Mouse (Mus musculus) hindbrain, embryonic 13.5 days (tissue): ENCODE measurements around the gene Cpeb2. TPM values are rescaled to one million over a fixed set of nuclear protein-coding genes. Genes with fewer than 3 reads are reported as not detected.

Source experiments
- ATAC-seq: fragments of 200-750 bp; cut with Nextera tagmentation; 2 replicates; pipeline ENCODE4 v1.8.0; 2017; ENCODE audit warnings: moderate TSS enrichment; ENCODE audit not compliant: low FRiP score
- H3K27ac ChIP-seq: fragments of 300-500 bp; sonication (generic); 2 replicates; pipeline ENCODE4 v1.5.1; 2015; ENCODE audit warnings: inconsistent platforms, mild to moderate bottlenecking, moderate library complexity
- H3K27me3 ChIP-seq: fragments of 300-500 bp; sonication (generic); 2 replicates; pipeline ENCODE4 v1.6.1; 2015; ENCODE audit warnings: mild to moderate bottlenecking, inconsistent platforms
- H3K36me3 ChIP-seq: fragments of 300-500 bp; sonication (generic); 2 replicates; pipeline ENCODE4 v1.6.1; 2015; ENCODE audit warnings: mild to moderate bottlenecking, inconsistent platforms
- H3K4me1 ChIP-seq: fragments of 300-500 bp; sonication (generic); replicated peaks from 2 replicates; pipeline ENCODE4 v1.6.1; 2015; ENCODE audit warnings: inconsistent platforms
- H3K4me2 ChIP-seq: fragments of 300-500 bp; sonication (generic); 2 replicates; pipeline ENCODE4 v1.6.1; 2015; ENCODE audit warnings: inconsistent platforms, mild to moderate bottlenecking, moderate library complexity
- H3K4me3 ChIP-seq: fragments of 300-500 bp; sonication (generic); 2 replicates; pipeline ENCODE4 v1.5.1; 2015; ENCODE audit warnings: mild to moderate bottlenecking, inconsistent platforms
- H3K9ac ChIP-seq: fragments of 300-500 bp; sonication (generic); 2 replicates; pipeline ENCODE4 v1.6.1; 2015; ENCODE audit warnings: mild to moderate bottlenecking, inconsistent platforms
- H3K9me3 ChIP-seq: fragments of 300-500 bp; sonication (generic); 2 replicates; pipeline ENCODE4 v1.6.1; 2016; ENCODE audit warnings: inconsistent platforms
- WGBS: fragments of 180-500 bp; shearing (Covaris S2); methylation state at CpG from one replicate; pipeline ENCODE4 v1.1.7; 2015; 5-methylcytosine and 5-hydroxymethylcytosine counted together
- polyA plus RNA-seq: library from polyadenylated mRNA; unstranded; fragments of >200 nt; fragmentation: Nextera tagmentation; extraction: Ambion mirVana; gene quantifications from 2 replicates; pipeline ENCODE4 v1.2.1, GENCODE M21; 2015

Cpeb2 gene
- polyA plus RNA-seq, 1 experiment from 2014 or later = 14.2 TPM

GRCm38 (mm10) chr5:43246236-43246635, 13.3 kb downstream of the Cpeb2 start:
- peaks cover 32% of the 10 kb centered on the region for H3K36me3 ChIP-seq
- H3K9me3 ChIP-seq = no peaks in the 10 kb centered on the region
- peaks cover 27% of the 10 kb centered on the region for H3K4me1 ChIP-seq
- H3K9ac ChIP-seq = no peak overlapping the region
- ATAC-seq = no peak
- no peak overlapping the region for H3K4me2 ChIP-seq
- H3K27ac ChIP-seq = no peak overlapping the region
- no peaks in the 10 kb centered on the region for H3K27me3 ChIP-seq
- no peak overlapping the region for H3K4me3 ChIP-seq
- WGBS = 83% methylated on average over 8 of the region's 8 CpGs

- H3K36me3 ChIP-seq = peaks cover 37% of the 10 kb centered on the region
- WGBS = 81% methylated on average over 6 of the region's 6 CpGs
- H3K27me3 ChIP-seq = no peaks in the 10 kb centered on the region
- H3K4me2 ChIP-seq = no peak overlapping the region
- H3K9ac ChIP-seq = no peak overlapping the region
- ATAC-seq = peak; percentile 17; the same call in 1 of the 2 replicates
- H3K9me3 ChIP-seq = no peaks in the 10 kb centered on the region
- H3K4me3 ChIP-seq = no peak overlapping the region
- no peak overlapping the region for H3K27ac ChIP-seq
- peaks cover 23% of the 10 kb centered on the region for H3K4me1 ChIP-seq
These were observed 14.0 kb downstream of the Cpeb2 start for GRCm38 (mm10) chr5:43246954-43247353.

- H3K9ac ChIP-seq = no peak overlapping the region
- no peak overlapping the region for H3K4me3 ChIP-seq
- H3K4me2 ChIP-seq = no peak overlapping the region
- peak; percentile 59; the same call in 1 of the 2 replicates for ATAC-seq
- no peaks in the 10 kb centered on the region for H3K27me3 ChIP-seq
- H3K9me3 ChIP-seq = no peaks in the 10 kb centered on the region
- peaks cover 43% of the 10 kb centered on the region for H3K36me3 ChIP-seq
- no peak overlapping the region for H3K27ac ChIP-seq
- WGBS = 40% methylated on average over 3 of the region's 3 CpGs
- H3K4me1 ChIP-seq = peaks cover 19% of the 10 kb centered on the region
These were observed 15.0 kb downstream of the Cpeb2 start for GRCm38 (mm10) chr5:43248001-43248430.

- WGBS = 86% methylated on average over 2 of the region's 2 CpGs
- Histone ChIP-seq H3K27ac (no peak overlapping the region), H3K4me3 (no peak overlapping the region), H3K36me3 (peaks cover 12% of the 10 kb centered on the region), H3K4me2 (no peak overlapping the region), H3K9me3 (no peaks in the 10 kb centered on the region), H3K9ac (no peak overlapping the region), H3K27me3 (no peaks in the 10 kb centered on the region), H3K4me1 (peaks cover 7% of the 10 kb centered on the region; the same call in 1 of the 2 replicates)
- no peak for ATAC-seq
These were observed 24.5 kb downstream of the Cpeb2 start for GRCm38 (mm10) chr5:43257490-43257889.

GRCm38 (mm10) chr5:43258472-43259142, 25.6 kb downstream of the Cpeb2 start:
- no peaks in the 10 kb centered on the region for H3K9me3 ChIP-seq
- no peak overlapping the region for H3K4me2 ChIP-seq
- ATAC-seq = no peak
- H3K9ac ChIP-seq = no peak overlapping the region
- H3K4me1 ChIP-seq = peaks cover 7% of the 10 kb centered on the region; the same call in 1 of the 2 replicates
- H3K27me3 ChIP-seq = no peaks in the 10 kb centered on the region
- 91% methylated on average over 3 of the region's 3 CpGs for WGBS
- H3K4me3 ChIP-seq = no peak overlapping the region
- peaks cover 10% of the 10 kb centered on the region; the same call in 1 of the 2 replicates for H3K36me3 ChIP-seq
- no peak overlapping the region for H3K27ac ChIP-seq

GRCm38 (mm10) chr5:43261814-43262213, 28.8 kb downstream of the Cpeb2 start:
- 62% methylated on average over 6 of the region's 6 CpGs for WGBS

GRCm38 (mm10) chr5:43263951-43264350, 31.0 kb downstream of the Cpeb2 start:
- no peak for ATAC-seq
- H3K4me1 ChIP-seq = 0 out of 2 replicates have a peak, but pooled peaks cover 4% of the 10 kb centered on the region

More at GRCm38 (mm10) chr5:43261814-43262213, 28.8 kb downstream of the Cpeb2 start:
- peaks cover 7% of the 10 kb centered on the region; the same call in 1 of the 2 replicates for H3K4me1 ChIP-seq
- H3K27me3 ChIP-seq = no peaks in the 10 kb centered on the region
- ATAC-seq = no peak
- H3K9ac ChIP-seq = no peak overlapping the region
- no peak overlapping the region for H3K27ac ChIP-seq
- H3K4me2 ChIP-seq = no peak overlapping the region
- H3K4me3 ChIP-seq = no peak overlapping the region
- peaks cover 10% of the 10 kb centered on the region; the same call in 1 of the 2 replicates for H3K36me3 ChIP-seq
- no peaks in the 10 kb centered on the region for H3K9me3 ChIP-seq

GRCm38 (mm10) chr5:43264696-43265095, 31.7 kb downstream of the Cpeb2 start:
- no peaks in the 10 kb centered on the region for H3K9me3 ChIP-seq
- 0 out of 2 replicates have a peak, but pooled peaks cover 4% of the 10 kb centered on the region for H3K4me1 ChIP-seq
- WGBS = 92% methylated on average over 2 of the region's 2 CpGs
- H3K4me3 ChIP-seq = no peak overlapping the region
- peaks cover 12% of the 10 kb centered on the region for H3K36me3 ChIP-seq
- no peak for ATAC-seq
- H3K4me2 ChIP-seq = no peak overlapping the region
- no peak overlapping the region for H3K9ac ChIP-seq
- H3K27ac ChIP-seq = no peak overlapping the region
- H3K27me3 ChIP-seq = no peaks in the 10 kb centered on the region

More at GRCm38 (mm10) chr5:43263951-43264350, 31.0 kb downstream of the Cpeb2 start:
- WGBS = 81% methylated on average over 4 of the region's 4 CpGs
- H3K4me3 ChIP-seq = no peak overlapping the region
- no peaks in the 10 kb centered on the region for H3K9me3 ChIP-seq
- no peak overlapping the region for H3K4me2 ChIP-seq
- H3K9ac ChIP-seq = no peak overlapping the region
- H3K36me3 ChIP-seq = peaks cover 7% of the 10 kb centered on the region; the same call in 1 of the 2 replicates
- H3K27me3 ChIP-seq = no peaks in the 10 kb centered on the region
- no peak overlapping the region for H3K27ac ChIP-seq

GRCm38 (mm10) chr5:43277982-43278381, 45.0 kb downstream of the Cpeb2 start:
- no peak for ATAC-seq
- H3K4me1 ChIP-seq = no peaks in the 10 kb centered on the region
- no peak overlapping the region for H3K4me2 ChIP-seq
- H3K9me3 ChIP-seq = no peaks in the 10 kb centered on the region
- no peaks in the 10 kb centered on the region for H3K27me3 ChIP-seq
- H3K27ac ChIP-seq = no peak overlapping the region
- no peak overlapping the region for H3K4me3 ChIP-seq
- no peak overlapping the region for H3K9ac ChIP-seq
- peaks cover 32% of the 10 kb centered on the region for H3K36me3 ChIP-seq
- WGBS = 100% methylated on average over 1 of the region's 1 CpGs

- H3K27ac ChIP-seq = no peak overlapping the region
- no peak for ATAC-seq
- no peaks in the 10 kb centered on the region for H3K27me3 ChIP-seq
- no peak overlapping the region for H3K9ac ChIP-seq
- no peak overlapping the region for H3K4me3 ChIP-seq
- WGBS = 86% methylated on average over 3 of the region's 3 CpGs
- H3K4me1 ChIP-seq = no peaks in the 10 kb centered on the region
- no peak overlapping the region for H3K4me2 ChIP-seq
- H3K9me3 ChIP-seq = no peaks in the 10 kb centered on the region
- H3K36me3 ChIP-seq = peaks cover 45% of the 10 kb centered on the region
These were observed 46.8 kb downstream of the Cpeb2 start for GRCm38 (mm10) chr5:43279774-43280173.

GRCm38 (mm10) chr5:43285756-43286155, 52.8 kb downstream of the Cpeb2 start:
- Histone ChIP-seq H3K9me3 (no peaks in the 10 kb centered on the region), H3K4me1 (no peaks in the 10 kb centered on the region), H3K27ac (no peak overlapping the region), H3K9ac (no peak overlapping the region), H3K36me3 (peaks cover 65% of the 10 kb centered on the region), H3K4me3 (no peak overlapping the region), H3K27me3 (no peaks in the 10 kb centered on the region), H3K4me2 (no peak overlapping the region)
- WGBS = 93% methylated on average over 12 of the region's 12 CpGs
- ATAC-seq = no peak

GRCm38 (mm10) chr5:43289752-43290446, 56.9 kb downstream of the Cpeb2 start:
- WGBS = 86% methylated on average over 8 of the region's 8 CpGs
- Histone ChIP-seq H3K27me3 (no peaks in the 10 kb centered on the region), H3K4me3 (no peak overlapping the region), H3K4me2 (no peak overlapping the region), H3K27ac (no peak overlapping the region), H3K9me3 (no peaks in the 10 kb centered on the region), H3K36me3 (peaks cover 36% of the 10 kb centered on the region), H3K4me1 (no peaks in the 10 kb centered on the region), H3K9ac (no peak overlapping the region)
- 0 out of 2 replicates have a peak, but pooled peaks have one; percentile 30 for ATAC-seq
